Mouse (Mus musculus): ENCODE results near the gene Hist4h4.

GRCm38 (mm10) chr6:136815381-136815780, 11.2 kb upstream of the Hist4h4 start:
- TF ChIP-seq POLR2A (IDR thresholded peaks at IDR 0.05; ENCODE audit: low read depth, low read length) (no peak), CTCF (conservative IDR thresholded peaks at IDR 0.05; ENCODE audit: insufficient read depth, insufficient read length, low read depth, low read length) (no peak)
